Mouse (Mus musculus) cerebellum, adult 2 months (tissue): ENCODE data around the gene Atp1a2. TPM values are rescaled to one million over a fixed set of nuclear protein-coding genes. Genes with fewer than 3 reads are reported as not detected.

Source experiments
- DNase-seq, 2 experiments: peaks; one replicate each; pipeline ENCODE4 v3.0.0; 2021
- H3K27ac ChIP-seq: fragments of 200-500 bp; 2 replicates; pipeline ENCODE4 v1.5.1; 2012; ENCODE audit warnings: low read length, control low read depth, inconsistent platforms; ENCODE audit not compliant: insufficient read depth
- H3K27me3 ChIP-seq: fragments of 200-500 bp; 2 replicates; pipeline ENCODE4 v1.6.1; 2012; ENCODE audit warnings: inconsistent platforms, mild to moderate bottlenecking, low read length, moderate library complexity; ENCODE audit not compliant: control insufficient read depth, insufficient read depth
- H3K4me1 ChIP-seq: fragments of 200-500 bp; 2 replicates; pipeline ENCODE4 v1.6.1; 2011; ENCODE audit warnings: low read length; ENCODE audit not compliant: control insufficient read depth, insufficient read depth
- H3K4me3 ChIP-seq: fragments of 200-500 bp; replicated peaks from 2 replicates; pipeline ENCODE3; 2011; ENCODE audit warnings: mild to moderate bottlenecking, low read depth, low read length, control low read depth; ENCODE audit not compliant: insufficient read depth
- CTCF ChIP-seq: fragments of 200-500 bp; IDR thresholded peaks from 2 replicates; pipeline ENCODE4 v1.5.1; 2011; ENCODE audit warnings: low read depth, mild to moderate bottlenecking, control low read depth, low read length, moderate library complexity, borderline replicate concordance; ENCODE audit not compliant: insufficient read depth
- POLR2A ChIP-seq: fragments of 200-500 bp; IDR thresholded peaks from 2 replicates; pipeline ENCODE4 v1.6.1; 2011; ENCODE audit warnings: low read length, control low read depth, borderline replicate concordance; ENCODE audit not compliant: insufficient read depth
- WGBS: fragments of 180-500 bp; shearing (Covaris S2); methylation state at CpG from one replicate; pipeline ENCODE4 v1.1.7; 2018; 5-methylcytosine and 5-hydroxymethylcytosine counted together
- polyA plus RNA-seq: library from polyadenylated mRNA; depleted of rRNA; stranded (reverse); fragments of >200 nt; gene quantifications from 2 replicates; pipeline ENCODE4 v1.2.3, GENCODE M21; 2012

Atp1a2 gene
- polyA plus RNA-seq, 1 experiment, result 584 TPM

DNA sequence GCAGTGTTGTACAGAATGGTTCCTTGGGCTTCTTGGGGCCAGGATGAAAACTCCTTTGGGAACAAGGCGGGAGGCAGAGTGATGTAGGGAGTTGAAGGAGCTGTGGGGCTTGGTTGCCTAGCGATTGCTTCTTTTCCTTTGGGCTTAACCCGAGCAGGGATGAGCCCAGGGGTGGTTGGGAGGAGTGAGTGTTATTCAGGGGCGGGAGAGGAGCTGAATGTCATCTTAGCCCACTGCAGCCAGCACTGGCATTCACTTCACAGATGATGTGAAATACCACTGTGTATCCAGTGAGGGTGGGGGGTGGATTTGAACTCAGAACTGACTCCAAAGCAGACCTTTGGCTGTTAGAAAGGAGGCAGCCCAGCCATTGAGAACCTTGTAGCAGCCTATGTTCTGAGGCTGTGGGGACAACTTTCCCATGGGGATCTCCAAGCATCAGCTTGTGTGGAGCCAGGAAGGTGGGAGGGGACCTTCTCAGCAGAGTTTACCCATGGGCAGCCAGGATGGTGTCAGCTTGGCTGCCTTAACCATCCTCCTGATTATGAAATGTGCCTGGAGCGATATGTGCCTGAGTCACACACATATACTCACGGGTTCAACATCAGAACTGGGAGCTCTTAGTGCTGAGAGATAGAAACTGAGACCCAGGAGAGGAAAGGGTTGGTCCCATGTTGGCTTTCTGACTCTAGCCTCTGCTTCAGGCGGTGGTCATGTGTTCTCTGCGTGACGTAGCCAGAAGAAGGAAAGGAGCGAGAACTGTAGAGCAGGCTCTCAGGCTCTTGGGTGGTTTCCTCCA lies 15.9 kb upstream of the Atp1a2 start:
- TF ChIP-seq POLR2A, result no peak
- no peak for TF ChIP-seq CTCF
- peak overlapping the region; percentile 69 for H3K27ac ChIP-seq
- H3K4me1 ChIP-seq, result peaks cover 43% of the 10 kb centered on the region
- peak; percentile 41 to 48 for DNase-seq
- peak overlapping the region; percentile 89 for H3K4me3 ChIP-seq
- WGBS, result 16% methylated on average over 10 of the region's 10 CpGs
- no peaks in the 10 kb centered on the region for H3K27me3 ChIP-seq

DNA sequence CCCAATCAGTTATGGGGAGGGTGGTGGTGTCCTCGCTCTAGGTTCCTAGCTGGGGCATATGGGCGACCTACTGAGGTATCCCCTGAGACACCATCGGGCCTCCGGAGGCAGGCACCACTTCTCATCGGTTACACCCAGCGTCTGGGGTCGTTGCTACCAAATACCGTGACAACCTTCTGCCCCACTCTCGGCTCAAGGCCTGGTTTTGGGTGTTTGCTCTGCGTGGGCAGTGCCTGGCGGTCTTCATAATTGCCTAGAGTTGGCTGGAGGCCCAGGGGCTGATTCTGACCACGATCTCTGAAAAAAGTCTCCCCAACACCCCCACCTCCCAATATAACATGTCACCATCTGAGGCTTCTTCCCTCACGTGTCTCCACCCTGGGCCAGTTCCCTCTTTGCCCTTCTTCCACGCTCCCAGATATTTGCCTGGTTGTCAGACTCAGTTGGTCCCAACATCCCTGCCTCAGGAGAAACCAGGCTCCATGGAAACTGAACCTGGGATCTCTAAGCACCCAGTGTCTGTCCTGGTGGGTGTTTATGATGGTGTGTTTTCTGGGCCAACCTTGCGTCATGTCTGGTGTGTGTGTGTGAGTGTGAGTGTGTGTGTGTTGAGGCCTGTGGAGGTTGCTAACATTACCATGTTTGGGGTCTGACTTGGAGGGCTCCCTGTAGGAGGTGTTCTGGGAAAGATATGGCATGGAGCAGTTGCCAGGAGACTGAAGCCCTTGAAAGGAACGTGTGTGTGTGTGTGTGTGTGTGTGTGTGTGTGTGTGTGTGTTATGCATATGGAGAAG lies 15.1 kb upstream of the Atp1a2 start:
- Histone ChIP-seq H3K4me1 (peaks cover 34% of the 10 kb centered on the region), H3K27me3 (no peaks in the 10 kb centered on the region), H3K4me3 (peak overlapping the region; percentile 89), H3K27ac (peak overlapping the region; percentile 69)
- TF ChIP-seq CTCF (no peak), POLR2A (no peak)
- WGBS, result 3% methylated on average over 16 of the region's 16 CpGs
- DNase-seq, result peak in 1 of 2 experiments; percentile 68

DNA sequence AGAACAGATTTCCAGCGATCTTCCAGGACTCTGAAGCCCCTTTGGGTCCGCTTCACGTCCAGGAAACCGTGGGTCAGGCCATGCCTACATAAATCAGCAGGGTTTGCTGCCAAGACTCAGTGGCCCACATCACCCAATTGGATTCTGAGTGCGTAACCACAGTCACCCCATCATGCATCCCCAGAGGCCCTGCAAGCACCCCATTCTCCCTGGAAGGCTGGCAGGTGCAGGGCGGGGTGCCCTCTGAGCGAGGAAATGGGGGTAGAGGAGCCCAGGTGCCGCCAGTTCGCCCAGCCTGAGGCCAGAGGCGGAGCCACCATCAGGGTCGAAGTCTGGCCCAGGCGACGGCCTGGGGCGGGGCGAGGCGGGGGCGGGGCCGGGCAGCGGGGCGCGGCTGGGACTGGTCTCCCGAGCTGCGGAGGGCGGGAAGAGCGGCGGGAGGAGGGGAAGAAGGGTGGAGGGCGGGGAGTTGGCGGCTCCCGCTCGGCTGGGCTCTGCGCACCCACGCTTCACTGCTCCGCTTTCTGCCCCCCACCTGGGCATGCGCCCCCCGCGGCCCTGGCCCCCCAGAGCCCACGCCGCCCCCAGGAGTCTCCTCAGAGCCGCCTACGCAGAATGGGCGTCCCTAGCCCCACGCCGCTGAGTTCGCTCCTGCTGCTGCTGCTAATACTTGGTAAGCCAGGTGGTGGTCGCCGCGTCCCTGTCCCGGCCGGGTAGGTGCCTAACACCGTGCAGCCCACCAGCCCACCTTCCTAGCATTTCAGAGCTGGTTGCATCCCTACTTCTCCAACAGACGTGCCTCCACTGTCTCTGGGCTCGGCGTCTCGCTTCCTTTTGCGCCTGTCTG lies 14.3 kb upstream of the Atp1a2 start:
- Histone ChIP-seq H3K27ac (peak overlapping the region; percentile 98), H3K4me1 (peaks cover 29% of the 10 kb centered on the region), H3K27me3 (no peaks in the 10 kb centered on the region), H3K4me3 (peak overlapping the region; percentile 92)
- WGBS, result under 1% methylated on average over 49 of the region's 55 CpGs
- TF ChIP-seq POLR2A, result peak; percentile 59
- no peak for TF ChIP-seq CTCF
- peak; percentile 91 to 93 for DNase-seq

DNA sequence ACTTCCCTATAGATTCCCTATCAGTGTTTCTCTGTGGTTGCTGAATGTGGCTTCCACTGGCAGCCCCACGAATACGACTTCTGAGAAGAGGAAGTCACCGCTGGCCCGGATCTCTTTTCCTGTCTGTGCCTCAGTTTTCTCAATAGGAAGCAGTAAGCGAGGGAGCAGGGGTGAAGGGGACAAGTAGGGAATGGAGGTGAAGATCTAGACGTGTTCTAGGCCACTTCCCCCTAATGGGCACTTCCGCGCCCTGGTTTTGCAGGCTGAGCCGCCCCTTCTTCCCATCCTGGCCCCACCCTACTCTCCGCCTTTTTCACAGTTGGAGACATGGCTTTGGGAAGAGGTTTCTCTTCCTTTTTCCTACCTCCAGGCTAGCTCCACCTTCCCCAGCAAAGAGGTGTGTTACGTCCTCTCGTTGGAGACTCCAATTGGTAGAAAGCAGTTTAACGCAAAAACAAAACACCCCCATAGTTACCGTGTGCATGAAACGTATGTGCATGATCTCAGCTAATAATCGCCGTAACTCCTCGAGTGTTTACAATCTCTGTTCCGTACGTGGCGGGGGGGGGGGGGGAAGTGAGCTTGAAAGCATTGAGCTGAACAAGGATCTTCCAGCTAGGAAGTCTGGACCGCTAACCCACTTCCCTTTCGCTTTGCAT lies 13.5 kb upstream of the Atp1a2 start:
- Histone ChIP-seq H3K4me1 (peaks cover 34% of the 10 kb centered on the region), H3K4me3 (peak overlapping the region; percentile 92), H3K27ac (peak overlapping the region; percentile 98), H3K27me3 (no peaks in the 10 kb centered on the region)
- TF ChIP-seq POLR2A, result peak; percentile 27; the same call in 1 of the 2 replicates
- no peak for TF ChIP-seq CTCF
- DNase-seq, result peak; percentile 77 to 90
- 4% methylated on average over 23 of the region's 23 CpGs for WGBS

DNA sequence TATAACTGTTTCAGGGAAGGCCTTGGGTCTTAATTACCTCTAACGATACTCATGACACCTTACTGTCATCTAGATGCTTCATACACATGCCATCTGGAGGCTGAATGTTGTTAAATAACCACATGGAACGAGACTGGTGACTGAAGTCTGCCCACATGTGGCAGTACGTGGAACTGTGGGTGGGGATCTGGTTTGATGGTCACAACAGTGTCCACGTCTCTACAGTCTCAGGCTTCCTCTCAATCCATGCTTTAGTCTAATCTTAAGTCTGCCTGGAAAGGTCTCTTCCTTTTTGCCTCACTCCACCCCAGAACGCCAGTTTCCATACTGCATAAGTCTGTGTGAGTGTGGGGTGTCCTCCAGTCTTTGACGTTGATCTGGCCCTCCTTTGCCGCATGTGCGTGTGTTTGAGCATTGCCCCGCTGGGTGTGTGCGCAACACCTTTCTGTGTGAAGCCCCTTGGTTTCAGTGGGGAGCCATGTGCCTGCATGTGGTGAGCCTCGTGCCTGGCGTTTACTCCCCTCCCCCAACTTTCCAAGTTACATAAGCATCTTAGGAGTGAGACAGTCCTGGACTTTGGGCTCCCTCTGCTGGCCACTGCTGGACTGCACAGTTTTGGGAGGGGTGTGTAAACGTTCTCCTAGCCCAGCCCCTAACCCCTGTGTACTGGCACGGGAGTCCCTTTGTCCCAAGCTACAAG lies 12.0 kb upstream of the Atp1a2 start:
- under 1% methylated on average over 14 of the region's 14 CpGs for WGBS
- Histone ChIP-seq H3K27me3 (no peaks in the 10 kb centered on the region), H3K27ac (peak overlapping the region; percentile 100), H3K4me3 (peak overlapping the region; percentile 63), H3K4me1 (peaks cover 27% of the 10 kb centered on the region)
- DNase-seq, result peak; percentile 89 to 94
- peak; percentile 41; the same call in 1 of the 2 replicates for TF ChIP-seq POLR2A
- peak; percentile 98 for TF ChIP-seq CTCF

DNA sequence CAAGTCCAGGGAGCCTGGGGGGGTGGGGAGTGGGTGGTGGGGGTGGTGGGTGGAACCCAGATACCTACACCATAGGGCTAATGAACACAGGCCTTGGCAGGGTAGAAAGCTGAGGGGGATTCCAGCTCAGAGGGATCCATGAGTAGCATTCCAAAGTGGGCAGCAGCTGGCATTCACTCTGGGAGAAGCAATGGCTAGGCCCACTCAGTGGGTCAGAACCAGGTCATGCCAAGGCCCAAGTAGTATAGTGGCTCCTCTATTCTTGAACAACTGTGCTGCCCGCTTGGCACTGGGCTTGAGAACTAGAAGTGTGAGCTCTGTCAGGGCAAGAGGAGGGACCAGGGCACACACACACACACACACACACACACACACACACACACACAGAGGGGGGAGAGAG lies 10.5 kb upstream of the Atp1a2 start:
- Histone ChIP-seq H3K4me3 (no peak overlapping the region), H3K27ac (no peak overlapping the region), H3K4me1 (peaks cover 20% of the 10 kb centered on the region), H3K27me3 (no peaks in the 10 kb centered on the region)
- TF ChIP-seq CTCF (no peak), POLR2A (no peak)
- 100% methylated on average over 1 of the region's 1 CpGs for WGBS
- DNase-seq, result peak in 1 of 2 experiments; percentile 27
